Mouse (Mus musculus) neural tube, embryonic 12.5 days (tissue): ENCODE measurements around the gene Pafah1b3. TPM values are rescaled to one million over a fixed set of nuclear protein-coding genes. Genes with fewer than 3 reads are reported as not detected.
A peak's percentile ranks its signal among the peaks of the same experiment; 100 is the strongest.

Experiments used
- ATAC-seq: fragments of 200-750 bp; cut with Nextera tagmentation; 2 replicates; pipeline ENCODE4 v1.8.0; 2017; ENCODE audit warnings: low read depth, mild to moderate bottlenecking, moderate TSS enrichment, moderate library complexity; ENCODE audit not compliant: low FRiP score
- H3K27ac ChIP-seq: fragments of 300-500 bp; sonication (generic); 2 replicates; pipeline ENCODE4 v1.5.1; 2016
- H3K27me3 ChIP-seq: fragments of 300-500 bp; sonication (generic); replicated peaks from 2 replicates; pipeline ENCODE4 v1.6.1; 2016; ENCODE audit warnings: mild to moderate bottlenecking
- H3K36me3 ChIP-seq: fragments of 300-500 bp; sonication (generic); 2 replicates; pipeline ENCODE4 v1.6.1; 2016; ENCODE audit warnings: mild to moderate bottlenecking
- H3K4me1 ChIP-seq: fragments of 300-500 bp; sonication (generic); 2 replicates; pipeline ENCODE4 v1.6.1; 2016
- H3K4me2 ChIP-seq: fragments of 300-500 bp; sonication (generic); replicated peaks from 2 replicates; pipeline ENCODE4 v1.6.1; 2016; ENCODE audit warnings: mild to moderate bottlenecking
- H3K4me3 ChIP-seq: fragments of 300-500 bp; sonication (generic); 2 replicates; pipeline ENCODE4 v1.5.1; 2016
- H3K9ac ChIP-seq: fragments of 300-500 bp; sonication (generic); 2 replicates; pipeline ENCODE4 v1.6.1; 2016; ENCODE audit warnings: mild to moderate bottlenecking
- H3K9me3 ChIP-seq: fragments of 300-500 bp; sonication (generic); 2 replicates; pipeline ENCODE4 v1.6.1; 2016; ENCODE audit warnings: mild to moderate bottlenecking
- WGBS: fragments of 180-500 bp; shearing (Covaris S2); methylation state at CpG from one replicate; pipeline ENCODE4 v1.1.7; 2016; 5-methylcytosine and 5-hydroxymethylcytosine counted together
- polyA plus RNA-seq: library from polyadenylated mRNA; unstranded; fragments of >200 nt; fragmentation: Nextera tagmentation; extraction: Ambion mirVana; gene quantifications from 2 replicates; pipeline ENCODE4 v1.2.1, GENCODE M21; 2016

The Pafah1b3 gene
- polyA plus RNA-seq, 1 experiment from 2014 or later: 400 TPM

DNA sequence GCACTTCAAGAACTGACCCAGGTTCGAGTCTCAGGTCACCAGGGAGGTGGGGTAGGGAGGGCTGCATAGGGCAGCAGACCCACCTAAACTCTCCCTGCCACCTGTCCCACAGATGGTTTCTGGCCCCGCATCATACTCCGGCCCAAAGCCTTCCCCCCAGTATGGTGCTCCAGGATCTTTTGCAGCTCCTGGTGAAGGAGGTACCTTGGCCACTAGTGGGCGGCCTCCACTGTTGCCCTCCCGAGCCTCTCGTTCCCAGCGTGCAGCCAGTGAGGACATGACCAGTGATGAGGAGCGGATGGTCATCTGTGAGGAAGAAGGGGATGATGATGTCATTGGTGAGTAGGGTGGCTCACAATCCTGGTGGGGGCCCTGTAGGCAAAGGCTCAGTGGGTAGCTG is 10.8 kb downstream of the Pafah1b3 start:
- H3K27ac ChIP-seq: no peak overlapping the region
- H3K4me3 ChIP-seq: no peak overlapping the region
- no peak overlapping the region for H3K9ac ChIP-seq
- 82% methylated on average over 8 of the region's 8 CpGs for WGBS
- H3K36me3 ChIP-seq: peaks cover 75% of the 10 kb centered on the region
- ATAC-seq: no peak
- 0 out of 2 replicates have a peak, but pooled peaks cover 6% of the 10 kb centered on the region for H3K9me3 ChIP-seq
- H3K4me2 ChIP-seq: no peak overlapping the region
- peaks cover 23% of the 10 kb centered on the region for H3K4me1 ChIP-seq
- no peaks in the 10 kb centered on the region for H3K27me3 ChIP-seq

DNA sequence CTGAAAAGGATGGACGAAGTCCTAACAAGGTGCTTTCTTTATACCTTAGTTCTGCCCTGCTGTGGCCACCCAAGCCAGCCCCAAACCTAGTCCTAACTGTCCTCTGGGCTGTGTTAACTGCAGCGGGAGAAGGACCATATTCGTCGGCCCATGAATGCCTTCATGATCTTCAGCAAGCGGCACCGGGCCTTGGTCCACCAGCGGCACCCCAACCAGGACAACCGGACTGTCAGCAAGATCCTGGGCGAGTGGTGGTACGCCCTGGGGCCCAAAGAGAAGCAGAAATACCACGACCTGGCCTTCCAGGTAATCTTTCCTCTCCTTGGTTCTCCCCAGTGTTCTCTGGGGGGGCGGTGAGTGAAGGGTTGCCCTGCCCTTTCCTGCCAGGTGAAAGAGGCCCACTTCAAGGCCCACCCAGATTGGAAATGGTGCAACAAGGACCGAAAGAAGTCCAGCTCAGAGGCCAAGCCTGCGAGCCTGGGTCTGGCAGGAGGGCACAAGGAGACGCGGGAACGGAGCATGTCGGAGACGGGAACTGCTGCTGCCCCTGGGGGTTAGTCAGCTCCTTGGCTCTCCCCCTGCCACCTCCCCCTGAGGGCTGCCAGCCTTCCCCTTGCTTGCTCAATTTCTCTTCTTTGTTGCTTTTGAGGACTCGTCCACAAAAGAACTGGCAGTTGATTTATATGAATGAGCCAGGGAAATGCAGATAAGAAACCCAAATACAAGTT is 12.1 kb downstream of the Pafah1b3 start:
- 85% methylated on average over 20 of the region's 20 CpGs for whole genome bisulfite sequencing
- no peaks in the 10 kb centered on the region for H3K27me3 ChIP-seq
- H3K36me3 ChIP-seq: peaks cover 62% of the 10 kb centered on the region
- H3K4me1 ChIP-seq: peaks cover 33% of the 10 kb centered on the region
- no peak overlapping the region for H3K27ac ChIP-seq
- H3K4me3 ChIP-seq: no peak overlapping the region
- H3K4me2 ChIP-seq: no peak overlapping the region
- ATAC-seq: no peak
- H3K9ac ChIP-seq: no peak overlapping the region
- H3K9me3 ChIP-seq: 0 out of 2 replicates have a peak, but pooled peaks cover 6% of the 10 kb centered on the region

DNA sequence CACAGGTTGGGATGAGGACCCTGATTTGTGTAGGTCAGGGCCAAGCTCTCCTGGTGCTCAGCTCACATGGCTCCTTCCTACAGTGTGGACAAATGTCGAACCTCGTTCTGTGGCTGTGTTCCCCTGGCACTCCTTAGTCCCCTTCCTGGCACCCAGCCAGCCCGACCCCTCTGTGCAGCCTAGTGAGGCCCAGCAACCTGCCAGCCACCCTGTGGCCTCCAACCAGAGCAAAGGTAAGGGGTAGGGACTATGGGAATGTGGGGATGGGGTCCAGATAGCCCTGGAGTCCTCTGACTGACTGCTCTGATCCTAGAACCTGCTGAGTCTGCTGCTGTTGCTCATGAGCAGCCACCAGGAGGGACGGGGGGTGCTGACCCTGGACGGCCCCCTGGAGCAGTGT is 13.0 kb downstream of the Pafah1b3 start:
- no peak for ATAC-seq
- H3K4me2 ChIP-seq: peak overlapping the region; percentile 95
- 76% methylated on average over 5 of the region's 5 CpGs for WGBS

DNA sequence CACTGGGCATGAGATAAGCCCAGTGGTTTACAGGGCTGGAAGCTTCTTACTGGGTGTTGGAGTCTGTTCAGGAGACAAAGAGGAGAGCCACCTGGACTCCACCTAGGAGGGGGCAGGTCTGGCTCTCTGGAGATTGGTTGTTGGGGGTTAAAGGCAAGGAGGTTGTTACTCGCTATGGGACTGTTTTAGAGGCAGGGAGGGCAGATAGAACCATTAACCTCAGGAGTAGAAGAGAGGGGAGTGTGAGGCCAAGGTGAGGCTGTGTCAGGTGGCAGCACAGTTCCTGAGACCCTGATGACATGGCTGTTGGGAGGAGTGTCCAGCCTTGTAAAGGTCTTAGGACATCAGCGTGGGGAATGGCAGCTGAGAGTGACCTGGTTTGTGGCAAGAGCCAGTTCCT is 13.6 kb downstream of the Pafah1b3 start:
- peaks cover 47% of the 10 kb centered on the region for H3K36me3 ChIP-seq
- H3K9me3 ChIP-seq: no peaks in the 10 kb centered on the region
- H3K9ac ChIP-seq: peak overlapping the region; percentile 86
- peak overlapping the region; percentile 95 for H3K4me2 ChIP-seq
- no peak for ATAC-seq
- no peaks in the 10 kb centered on the region for H3K27me3 ChIP-seq
- H3K4me1 ChIP-seq: peaks cover 48% of the 10 kb centered on the region
- 84% methylated on average over 2 of the region's 2 CpGs for WGBS
- H3K27ac ChIP-seq: no peak overlapping the region
- peak overlapping the region; percentile 71 for H3K4me3 ChIP-seq

More for the DNA sequence above, 13.0 kb downstream of the Pafah1b3 start:
- 0 out of 2 replicates have a peak overlapping the region, but pooled peaks have one; percentile 71 for H3K4me3 ChIP-seq
- H3K27me3 ChIP-seq: no peaks in the 10 kb centered on the region
- H3K9ac ChIP-seq: peak overlapping the region; percentile 86
- 0 out of 2 replicates have a peak, but pooled peaks cover 4% of the 10 kb centered on the region for H3K9me3 ChIP-seq
- peaks cover 42% of the 10 kb centered on the region for H3K4me1 ChIP-seq
- peaks cover 53% of the 10 kb centered on the region for H3K36me3 ChIP-seq
- H3K27ac ChIP-seq: no peak overlapping the region

GRCm38 (mm10) chr7:25283637-25284036 is 14.1 kb downstream of the Pafah1b3 start:
- 37% methylated on average over 5 of the region's 5 CpGs for whole genome bisulfite sequencing
- Histone ChIP-seq H3K36me3 (peaks cover 41% of the 10 kb centered on the region), H3K4me2 (peak overlapping the region; percentile 95), H3K27me3 (no peaks in the 10 kb centered on the region), H3K4me1 (peaks cover 50% of the 10 kb centered on the region), H3K9ac (peak overlapping the region; percentile 86), H3K4me3 (peak overlapping the region; percentile 71), H3K9me3 (no peaks in the 10 kb centered on the region), H3K27ac (no peak overlapping the region)
- ATAC-seq: no peak

GRCm38 (mm10) chr7:25282731-25283211 is 15.0 kb downstream of the Pafah1b3 start:
- Histone ChIP-seq H3K27ac (peak overlapping the region; percentile 96), H3K9ac (peak overlapping the region; percentile 86), H3K27me3 (no peaks in the 10 kb centered on the region), H3K36me3 (peaks cover 33% of the 10 kb centered on the region), H3K4me3 (peak overlapping the region; percentile 71), H3K4me1 (peaks cover 53% of the 10 kb centered on the region), H3K9me3 (no peaks in the 10 kb centered on the region), H3K4me2 (peak overlapping the region; percentile 95)
- under 1% methylated on average over 34 of the region's 36 CpGs for WGBS
- peak; percentile 4; the same call in 1 of the 2 replicates for ATAC-seq

DNA sequence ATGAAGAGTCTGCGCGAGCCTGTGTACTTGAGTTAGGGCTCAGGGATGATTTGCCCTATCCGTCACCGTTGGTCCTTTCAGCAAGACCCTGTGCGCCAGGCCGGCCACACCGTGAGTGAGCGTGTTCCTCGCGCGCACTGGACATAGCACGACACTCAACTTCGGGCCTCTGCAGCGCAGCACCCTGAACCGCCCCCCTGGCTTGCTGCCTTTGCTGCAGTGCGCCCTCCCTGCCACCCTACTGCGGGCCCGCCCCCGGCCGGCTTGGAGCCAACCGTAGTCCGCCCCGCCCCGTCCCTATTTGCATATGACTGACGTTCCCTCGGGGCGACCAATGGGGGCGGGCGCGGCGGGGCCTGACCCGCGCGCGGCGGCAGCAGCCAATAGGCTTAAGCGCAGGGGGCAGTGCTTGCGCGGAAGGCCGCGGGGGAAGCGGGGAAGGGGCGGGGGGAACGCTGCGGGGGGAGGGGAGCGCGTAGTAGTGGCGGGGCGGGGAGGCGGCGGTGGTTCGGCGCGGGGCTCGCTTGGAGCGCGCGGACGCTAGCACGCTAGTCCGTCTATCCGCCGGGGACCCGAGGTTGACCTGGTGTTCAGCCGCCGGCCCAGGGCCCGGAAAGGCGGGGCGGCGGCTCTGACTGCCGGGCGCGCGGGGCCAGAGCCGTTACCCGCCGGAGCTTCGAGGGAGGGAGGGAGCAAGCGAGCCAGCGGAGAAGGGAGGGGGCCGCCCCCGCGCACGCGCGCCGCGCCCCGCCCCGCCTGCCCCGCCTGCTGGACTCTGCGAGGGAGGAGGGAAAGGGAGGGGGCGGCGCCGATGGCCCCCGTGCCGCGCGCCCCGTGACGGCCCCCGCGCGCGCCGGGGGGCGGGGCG is 15.8 kb downstream of the Pafah1b3 start:
- peak; percentile 63 for ATAC-seq
- Histone ChIP-seq H3K27ac (peak overlapping the region; percentile 96), H3K4me3 (peak overlapping the region; percentile 71), H3K4me2 (peak overlapping the region; percentile 95), H3K36me3 (peaks cover 25% of the 10 kb centered on the region), H3K4me1 (peaks cover 59% of the 10 kb centered on the region), H3K9me3 (no peaks in the 10 kb centered on the region), H3K27me3 (no peaks in the 10 kb centered on the region), H3K9ac (peak overlapping the region; percentile 86)
- WGBS: 1% methylated on average over 79 of the region's 108 CpGs

DNA sequence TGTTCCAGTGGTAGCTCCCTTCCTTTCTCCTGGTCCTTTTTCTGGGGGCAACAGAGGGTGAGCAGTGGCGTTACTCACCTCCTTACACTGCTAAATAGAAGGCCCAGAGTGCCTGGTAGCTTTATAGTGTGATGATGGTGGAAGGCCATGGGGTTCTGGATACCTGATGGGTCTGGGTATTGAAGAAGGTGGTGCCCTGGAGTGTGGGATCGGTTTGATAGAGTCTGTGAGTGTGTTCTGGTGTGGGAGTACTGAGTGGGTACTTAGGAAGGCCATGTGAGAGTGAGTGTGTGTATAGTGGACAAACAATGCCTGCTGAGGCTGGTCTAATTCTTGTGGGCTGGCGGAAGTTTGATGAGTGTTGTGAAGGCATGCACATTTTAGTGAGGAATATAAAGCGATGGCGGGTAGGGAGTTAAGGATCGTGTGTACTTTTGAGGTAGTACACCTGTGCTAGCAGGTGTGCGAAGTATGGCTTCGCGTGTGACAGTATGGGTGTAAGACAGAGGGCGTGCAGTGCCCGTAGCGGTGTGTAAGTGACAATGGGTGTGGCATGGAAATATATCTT is 16.5 kb downstream of the Pafah1b3 start:
- no peak for ATAC-seq
- peaks cover 18% of the 10 kb centered on the region for H3K36me3 ChIP-seq
- H3K9ac ChIP-seq: peak overlapping the region; percentile 36; the same call in 1 of the 2 replicates
- peak overlapping the region; percentile 96 for H3K27ac ChIP-seq
- H3K27me3 ChIP-seq: no peaks in the 10 kb centered on the region
- peak overlapping the region; percentile 95 for H3K4me2 ChIP-seq
- H3K9me3 ChIP-seq: no peaks in the 10 kb centered on the region
- peaks cover 59% of the 10 kb centered on the region for H3K4me1 ChIP-seq
- 26% methylated on average over 12 of the region's 12 CpGs for WGBS
- peak overlapping the region; percentile 71 for H3K4me3 ChIP-seq

GRCm38 (mm10) chr7:25279861-25280791 is 17.7 kb downstream of the Pafah1b3 start:
- peak overlapping the region; percentile 53 for H3K4me3 ChIP-seq
- peaks cover 69% of the 10 kb centered on the region for H3K4me1 ChIP-seq
- peak overlapping the region; percentile 79 for H3K9ac ChIP-seq
- 2% methylated on average over 6 of the region's 6 CpGs for WGBS
- no peaks in the 10 kb centered on the region for H3K9me3 ChIP-seq
- no peaks in the 10 kb centered on the region for H3K27me3 ChIP-seq
- peak; percentile 7 for ATAC-seq
- H3K27ac ChIP-seq: peak overlapping the region; percentile 96
- H3K4me2 ChIP-seq: peak overlapping the region; percentile 95
- H3K36me3 ChIP-seq: peaks cover 6% of the 10 kb centered on the region

- Histone ChIP-seq H3K36me3 (no peaks in the 10 kb centered on the region), H3K27ac (peak overlapping the region; percentile 96), H3K9me3 (no peaks in the 10 kb centered on the region), H3K4me3 (peak overlapping the region; percentile 53), H3K27me3 (no peaks in the 10 kb centered on the region), H3K9ac (peak overlapping the region; percentile 79), H3K4me1 (peaks cover 71% of the 10 kb centered on the region), H3K4me2 (peak overlapping the region; percentile 95)
- ATAC-seq: peak; percentile 57
- under 1% methylated on average over 49 of the region's 49 CpGs for WGBS
Measured at GRCm38 (mm10) chr7:25279076-25279860, 18.5 kb downstream of the Pafah1b3 start.
